Mouse (Mus musculus) olfactory bulb, adult 2 months (tissue): ENCODE data around the gene Rasip1. TPM values are rescaled to one million over a fixed set of nuclear protein-coding genes. Genes with fewer than 3 reads are reported as not detected.
A peak's percentile ranks its signal among the peaks of the same experiment; 100 is the strongest.

Experiments used
- H3K27ac ChIP-seq: fragments of 200-500 bp; 2 replicates; pipeline ENCODE4 v1.5.1; 2012; ENCODE audit warnings: low read depth, low read length; ENCODE audit not compliant: insufficient read depth
- H3K4me1 ChIP-seq: fragments of 200-500 bp; 2 replicates; pipeline ENCODE4 v1.6.1; 2012; ENCODE audit warnings: low read length; ENCODE audit not compliant: control insufficient read depth, insufficient read depth
- H3K4me3 ChIP-seq: fragments of 200-500 bp; 2 replicates; pipeline ENCODE4 v1.5.1; 2012; ENCODE audit warnings: mild to moderate bottlenecking, low read depth, low read length, moderate library complexity; ENCODE audit not compliant: insufficient read depth
- CTCF ChIP-seq: fragments of 200-500 bp; IDR thresholded peaks from 2 replicates; pipeline ENCODE4 v1.5.1; 2012; ENCODE audit warnings: low read depth, mild to moderate bottlenecking, low read length, moderate library complexity; ENCODE audit not compliant: insufficient read depth
- POLR2A ChIP-seq: fragments of 200-500 bp; IDR thresholded peaks from 2 replicates; pipeline ENCODE4 v1.6.1; 2012; ENCODE audit warnings: mild to moderate bottlenecking, low read depth, low read length, moderate library complexity; ENCODE audit not compliant: insufficient read depth
- WGBS: fragments of 180-500 bp; shearing (Covaris S2); methylation state at CpG from one replicate; pipeline ENCODE4 v1.1.7; 2018; 5-methylcytosine and 5-hydroxymethylcytosine counted together
- polyA plus RNA-seq: library from polyadenylated mRNA; stranded (reverse); fragments of >200 nt; gene quantifications from 2 replicates; pipeline ENCODE4 v1.2.4, GENCODE M21; 2012; ENCODE audit warnings: low replicate concordance; ENCODE audit not compliant: missing spikeins, insufficient read depth, insufficient read length

The Rasip1 gene
- polyA plus RNA-seq, 1 experiment: not detected

DNA sequence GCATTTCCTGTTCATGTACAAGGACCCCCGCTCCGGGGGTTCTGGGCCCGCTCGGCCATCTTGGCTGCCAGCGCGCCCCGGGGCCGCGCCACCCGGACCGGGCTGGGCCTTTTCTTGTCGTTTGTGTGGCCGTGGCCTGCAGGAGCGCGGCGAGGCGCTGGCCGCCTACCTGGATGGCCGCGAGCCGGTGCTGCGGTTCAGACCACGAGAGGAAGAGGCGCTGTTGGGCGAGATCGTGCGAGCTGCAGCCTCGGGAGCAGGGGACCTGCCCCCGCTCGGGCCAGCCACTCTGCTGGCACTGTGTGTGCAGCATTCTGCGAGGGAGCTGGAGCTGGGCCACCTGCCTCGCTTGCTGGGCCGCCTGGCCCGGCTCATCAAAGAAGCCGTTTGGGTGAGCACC is 5.2 kb downstream of the Rasip1 start:
- 25% methylated on average over 35 of the region's 35 CpGs for WGBS
- Histone ChIP-seq H3K4me1 (peaks cover 18% of the 10 kb centered on the region), H3K27ac (no peak overlapping the region), H3K4me3 (peak overlapping the region; percentile 35)
- TF ChIP-seq POLR2A (no peak), CTCF (no peak)

DNA sequence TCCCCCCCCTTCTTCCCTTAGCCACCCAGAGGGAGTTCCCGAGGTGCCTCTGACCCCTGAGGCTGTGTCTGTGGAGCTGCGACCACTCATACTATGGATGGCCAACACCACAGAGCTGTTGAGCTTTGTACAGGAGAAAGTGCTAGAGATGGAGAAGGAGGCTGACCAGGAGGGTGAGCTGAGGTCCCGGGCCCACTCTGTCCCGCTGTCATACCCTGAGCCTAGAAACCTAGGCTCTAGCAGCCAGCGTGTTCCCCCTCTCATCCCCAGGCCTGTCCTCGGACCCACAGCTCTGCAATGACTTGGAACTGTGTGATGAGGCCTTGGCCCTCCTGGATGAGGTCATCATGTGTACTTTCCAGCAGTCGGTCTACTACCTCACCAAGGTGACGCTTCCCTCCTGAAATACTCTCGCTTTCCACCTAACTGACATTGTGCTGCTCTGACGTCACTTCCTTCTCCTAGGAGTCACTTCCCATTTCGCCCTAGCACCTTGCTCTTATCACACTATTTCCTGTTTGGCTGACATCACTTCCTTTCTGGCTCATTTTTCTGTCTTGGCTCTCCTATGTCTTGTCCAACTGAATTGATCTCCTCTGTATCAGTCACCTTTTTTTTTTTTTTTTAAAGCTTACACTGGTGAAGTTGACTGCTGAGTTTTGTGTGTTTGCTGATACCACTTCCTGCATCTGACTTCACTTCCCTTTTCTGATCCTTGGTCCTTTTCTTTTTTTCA is 7.8 kb downstream of the Rasip1 start:
- peaks cover 13% of the 10 kb centered on the region for H3K4me1 ChIP-seq
- H3K27ac ChIP-seq: no peak overlapping the region
- WGBS: 92% methylated on average over 11 of the region's 11 CpGs
- TF ChIP-seq POLR2A: no peak
- no peak overlapping the region for H3K4me3 ChIP-seq

DNA sequence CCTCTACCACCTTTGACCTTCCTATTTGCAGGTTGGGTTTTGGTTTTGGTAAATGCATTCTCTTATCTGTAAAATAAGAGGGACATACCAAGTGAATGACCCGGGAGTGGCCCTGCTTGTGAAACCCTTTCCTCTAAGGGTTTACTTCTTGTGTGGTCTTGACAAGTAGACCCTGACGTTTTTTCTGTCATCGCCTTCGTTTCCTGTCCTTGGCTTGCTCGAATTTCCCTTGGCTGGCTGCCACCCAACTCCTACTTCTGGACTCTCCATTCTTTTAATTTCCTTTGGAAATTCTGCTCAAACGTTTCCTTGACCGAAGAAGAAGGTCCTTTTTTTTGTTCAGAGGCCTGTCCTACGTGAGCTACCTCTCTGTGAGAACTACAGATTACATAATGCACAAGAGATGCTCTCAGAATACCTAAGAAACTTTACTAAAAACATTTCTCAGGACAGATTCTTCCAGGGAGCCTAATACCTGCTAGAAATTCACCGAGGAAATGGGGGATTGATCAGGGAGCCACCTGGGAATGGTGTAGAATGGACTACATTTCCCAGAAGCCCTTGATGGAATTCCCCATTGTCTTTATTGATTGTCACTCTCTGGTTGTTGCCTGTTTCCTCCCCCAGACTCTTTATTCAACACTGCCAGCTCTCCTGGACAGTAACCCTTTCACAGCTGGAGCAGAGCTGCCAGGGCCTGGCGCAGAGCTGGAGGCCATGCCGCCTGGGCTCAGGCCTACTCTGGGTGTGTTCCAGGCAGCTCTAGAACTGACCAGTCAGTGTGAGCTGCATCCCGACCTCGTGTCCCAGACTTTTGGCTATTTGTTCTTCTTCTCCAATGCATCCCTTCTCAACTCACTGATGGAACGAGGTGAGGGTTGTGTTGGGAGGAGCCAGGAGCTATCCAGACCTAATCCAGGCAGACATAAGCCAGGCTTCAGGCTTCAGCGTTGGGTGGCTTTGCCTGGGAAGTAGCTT is 8.7 kb downstream of the Rasip1 start:
- Histone ChIP-seq H3K4me1 (peaks cover 13% of the 10 kb centered on the region), H3K4me3 (no peak overlapping the region), H3K27ac (no peak overlapping the region)
- TF ChIP-seq CTCF (no peak), POLR2A (no peak)
- WGBS: 77% methylated on average over 15 of the region's 15 CpGs

DNA sequence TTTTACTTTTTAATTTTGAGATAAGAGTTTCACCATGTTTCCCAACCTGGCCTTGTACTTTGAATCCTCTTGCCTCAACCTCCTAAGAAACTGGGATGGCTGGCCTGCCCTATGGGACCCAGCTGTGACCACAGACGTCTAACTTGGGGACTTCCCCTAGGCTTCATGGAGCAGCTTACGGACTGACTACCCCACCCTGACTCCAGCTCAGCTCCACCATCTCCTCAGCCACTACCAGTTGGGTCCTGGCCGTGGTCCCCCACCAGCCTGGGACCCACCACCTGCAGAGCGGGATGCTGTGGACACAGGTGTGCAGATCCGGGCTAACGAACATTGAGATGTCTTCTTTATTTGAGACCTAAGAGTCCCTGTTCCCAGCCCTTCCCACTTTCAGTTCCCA is 10.4 kb downstream of the Rasip1 start:
- TF ChIP-seq POLR2A (no peak), CTCF (no peak)
- Histone ChIP-seq H3K4me3 (no peak overlapping the region), H3K27ac (no peak overlapping the region), H3K4me1 (peaks cover 14% of the 10 kb centered on the region)
- 97% methylated on average over 6 of the region's 6 CpGs for WGBS

DNA sequence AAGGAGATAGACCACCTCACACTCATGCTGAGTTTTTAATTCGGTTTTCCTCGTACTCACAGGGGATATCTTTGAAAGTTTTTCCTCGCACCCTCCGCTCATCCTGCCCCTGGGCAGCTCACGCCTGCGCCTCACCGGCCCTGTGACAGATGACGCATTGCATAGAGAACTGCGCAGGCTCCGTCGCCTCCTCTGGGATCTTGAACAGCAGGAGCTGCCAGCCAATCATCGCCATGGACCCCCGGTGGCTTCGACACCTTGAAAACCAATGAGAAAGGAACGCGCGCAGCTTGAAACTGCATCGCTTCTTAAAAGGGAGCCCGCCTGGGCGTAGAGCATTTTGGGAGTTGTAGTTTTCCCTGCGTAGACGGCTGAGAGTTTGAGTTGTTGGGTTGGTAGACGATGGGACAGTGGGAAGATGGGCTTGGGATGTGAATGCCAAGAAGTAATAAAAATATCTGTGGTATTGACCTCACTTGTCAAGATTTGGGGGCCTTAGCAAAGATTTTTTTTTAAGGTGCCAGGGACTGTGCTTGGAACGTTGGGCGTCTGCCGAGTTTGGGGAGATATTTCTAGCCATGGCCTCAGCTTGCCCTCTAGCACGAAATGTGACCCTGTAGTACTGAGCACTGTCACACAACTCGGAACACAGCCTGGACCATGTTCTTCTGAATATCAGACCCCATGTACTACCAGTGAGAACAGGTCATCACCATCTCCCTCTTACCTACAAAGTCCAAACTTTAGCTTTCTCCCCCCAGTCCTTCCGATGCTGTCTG is 11.5 kb downstream of the Rasip1 start:
- TF ChIP-seq CTCF: no peak
- peak; percentile 56 for TF ChIP-seq POLR2A
- H3K27ac ChIP-seq: no peak overlapping the region
- WGBS: 18% methylated on average over 29 of the region's 29 CpGs
- H3K4me1 ChIP-seq: peaks cover 19% of the 10 kb centered on the region
- peak overlapping the region; percentile 22 for H3K4me3 ChIP-seq

DNA sequence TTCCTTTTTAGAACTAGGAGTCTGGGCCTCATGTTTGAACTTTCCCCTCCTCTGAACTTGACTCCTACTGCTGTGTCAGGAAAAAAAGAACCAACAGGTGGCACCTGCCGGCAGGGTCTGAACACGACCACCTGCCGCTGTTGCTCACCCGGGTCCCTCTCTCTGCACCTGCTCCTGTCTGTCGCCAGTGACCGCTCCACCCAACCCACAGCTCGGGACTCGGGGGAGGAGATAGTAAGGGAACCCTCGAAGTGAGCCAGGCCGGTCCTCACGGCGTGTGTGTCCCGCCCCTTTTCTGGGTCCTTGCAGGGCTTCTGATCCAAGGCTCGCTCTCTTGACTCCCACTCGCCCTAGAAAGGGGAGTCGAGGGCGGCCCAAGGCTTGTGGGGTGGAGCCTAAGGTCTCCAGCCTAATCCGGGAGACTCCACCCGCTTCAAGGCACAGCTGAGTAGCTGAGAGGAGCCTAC is 12.3 kb downstream of the Rasip1 start, which contains the start of gene Mamstr:
Gene Mamstr (plus strand): TSS at position 417 of the 467 bp plus-strand sequence.
- H3K27ac ChIP-seq: no peak within 1 kb of the TSS
- no peak within 1 kb of the TSS for H3K4me3 ChIP-seq
- WGBS: 45% methylated on average over 19 of the region's 19 CpGs
- TF ChIP-seq POLR2A (no peak), CTCF (no peak)
- H3K4me1 ChIP-seq: peaks cover 26% of the 10 kb centered on the region

DNA sequence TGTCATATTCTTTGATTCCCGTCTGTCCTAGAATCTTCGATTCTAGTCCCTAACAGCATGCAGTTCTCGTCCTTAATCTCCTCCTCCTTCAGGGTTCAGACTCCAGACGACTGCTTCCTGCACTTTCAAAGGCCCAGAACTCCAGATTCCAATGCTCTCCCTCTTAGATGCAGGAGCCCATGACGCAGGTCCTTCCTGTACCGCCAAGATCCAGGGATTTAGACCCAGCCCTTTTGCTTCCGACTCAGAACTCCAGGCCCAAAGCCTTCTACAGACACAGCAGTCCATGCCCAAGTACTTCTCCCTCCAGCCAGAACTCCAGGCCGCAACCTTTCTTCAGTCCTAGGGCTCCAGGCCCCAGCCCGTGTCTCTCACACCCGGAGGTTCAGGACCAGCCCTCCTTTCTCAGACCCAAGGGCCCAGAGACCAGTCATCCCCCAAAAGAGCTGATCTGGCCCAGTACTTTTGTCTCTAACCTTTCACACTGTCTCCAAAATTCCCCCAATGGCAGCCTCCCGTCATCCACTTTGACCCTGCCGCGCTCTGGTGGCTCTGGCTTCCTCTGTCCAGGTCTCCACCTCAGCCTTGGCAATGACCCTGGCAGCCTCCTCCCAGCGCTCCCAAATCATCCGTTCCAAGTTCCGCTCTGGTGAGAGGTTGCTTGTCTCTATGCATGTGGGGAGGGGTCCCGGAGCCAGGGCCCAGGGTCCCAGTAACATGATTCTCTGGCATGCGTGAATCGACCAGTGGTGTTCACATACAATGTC is 13.1 kb downstream of the Rasip1 start:
- TF ChIP-seq CTCF (no peak), POLR2A (no peak)
- H3K27ac ChIP-seq: no peak overlapping the region
- H3K4me3 ChIP-seq: no peak overlapping the region
- H3K4me1 ChIP-seq: peaks cover 31% of the 10 kb centered on the region
- 81% methylated on average over 19 of the region's 19 CpGs for WGBS
